Mouse (Mus musculus): ENCODE data around the gene Kbtbd8.

DNA sequence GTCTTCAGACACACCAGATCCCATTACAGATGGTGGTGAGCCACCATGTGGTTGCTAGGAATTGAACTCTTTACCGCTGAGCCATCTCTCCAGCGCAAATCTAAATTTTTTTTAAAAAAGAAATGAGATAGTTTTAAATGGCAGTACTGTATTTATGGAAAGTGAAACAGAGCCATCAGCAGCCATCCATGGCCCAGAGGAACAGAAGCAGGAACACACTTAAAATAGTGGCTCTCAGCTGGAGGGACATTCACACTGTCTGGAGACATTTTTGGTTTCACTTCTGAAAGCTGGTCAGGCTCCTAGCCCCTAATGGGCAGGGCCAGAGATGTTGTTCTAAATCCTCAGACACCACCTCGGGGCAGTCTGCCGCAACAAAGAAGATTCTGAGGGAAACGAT is 5.0 kb upstream of the Kbtbd8 start:
- TF ChIP-seq CTCF (conservative IDR thresholded peaks at IDR 0.05; ENCODE audit: insufficient read depth, insufficient read length, low read depth, low read length) (no peak), POLR2A (IDR thresholded peaks at IDR 0.05; ENCODE audit: low read depth, low read length) (no peak)

All from kidney, adult 2 months (tissue).